Mouse (Mus musculus) cerebellum, postnatal 14 days (tissue): ENCODE data around the gene 2410137M14Rik.
"Not testable (repeated sequence)": the region's sequence is repeated elsewhere in the genome, so short reads cannot be mapped to it uniquely, and the experiment has no call there.

Experiments
- DNase-seq, 2 experiments: peaks; one replicate each; pipeline ENCODE4 v3.0.0; 2021; ENCODE audit warnings: mixed read lengths in 2 of 2

2410137M14Rik gene

GRCm38 (mm10) chr17:36993770-36994325, 12.8 kb upstream of the 2410137M14Rik start:
- no peak for DNase-seq

- DNase-seq, result no peak
Observed at GRCm38 (mm10) chr17:36992336-36993104, 11.5 kb upstream of the 2410137M14Rik start.

- DNase-seq, result not testable (repeated sequence)
Observed at GRCm38 (mm10) chr17:36990630-36991029, 9.6 kb upstream of the 2410137M14Rik start.

GRCm38 (mm10) chr17:36989437-36989836, 8.4 kb upstream of the 2410137M14Rik start, which contains the start of gene H2-M5:
Gene H2-M5, minus strand, starts transcription at chr17:36989537.
- DNase-seq, result no peak

GRCm38 (mm10) chr17:36988475-36988874, 7.4 kb upstream of the 2410137M14Rik start:
- DNase-seq, result no peak

- DNase-seq, result no peak
Observed at GRCm38 (mm10) chr17:36982253-36983155, 1.5 kb upstream of the 2410137M14Rik start.

GRCm38 (mm10) chr17:36981845-36982244, 808 bp upstream of the 2410137M14Rik start:
- DNase-seq, result no peak

GRCm38 (mm10) chr17:36973271-36973787, 7.7 kb downstream of the 2410137M14Rik start:
- no peak for DNase-seq

GRCm38 (mm10) chr17:36972791-36973190, 8.2 kb downstream of the 2410137M14Rik start:
- DNase-seq, result no peak

- DNase-seq, result no peak
Observed at GRCm38 (mm10) chr17:36971172-36971850, 9.7 kb downstream of the 2410137M14Rik start.

GRCm38 (mm10) chr17:36970316-36970890, 10.6 kb downstream of the 2410137M14Rik start:
- no peak for DNase-seq

- DNase-seq, result no peak
Observed at GRCm38 (mm10) chr17:36966875-36967274, 14.2 kb downstream of the 2410137M14Rik start.

GRCm38 (mm10) chr17:36961125-36961524, 19.9 kb downstream of the 2410137M14Rik start:
- DNase-seq, result no peak

GRCm38 (mm10) chr17:36958884-36959283, 22.2 kb downstream of the 2410137M14Rik start:
- peak in 1 of 2 experiments; percentile 23 for DNase-seq

GRCm38 (mm10) chr17:36957999-36958743, 22.9 kb downstream of the 2410137M14Rik start, which contains the start of the genes Znrd1 and Znrd1as:
Gene Znrd1, minus strand, starts transcription at chr17:36958559.
Gene Znrd1as, plus strand, starts transcription at chr17:36958592.
- peak; percentile 93 to 95 for DNase-seq

- no peak for DNase-seq
Observed at GRCm38 (mm10) chr17:36953062-36953461, 28.0 kb downstream of the 2410137M14Rik start.

- no peak for DNase-seq
Observed at GRCm38 (mm10) chr17:36952631-36953030, 28.4 kb downstream of the 2410137M14Rik start.

- peak; percentile 97 for DNase-seq
Observed at GRCm38 (mm10) chr17:36950981-36951947, 29.8 kb downstream of the 2410137M14Rik start, which contains the start of gene Ppp1r11. Gene Ppp1r11, minus strand, starts transcription at chr17:36951741.

GRCm38 (mm10) chr17:36949265-36949664, 31.8 kb downstream of the 2410137M14Rik start:
- DNase-seq, result no peak

GRCm38 (mm10) chr17:36948286-36948685, 32.8 kb downstream of the 2410137M14Rik start:
- DNase-seq, result no peak
